Mouse (Mus musculus) intestine, embryonic 16.5 days (tissue): ENCODE measurements around the gene Coq9. TPM values are rescaled to one million over a fixed set of nuclear protein-coding genes. Genes with fewer than 3 reads are reported as not detected.
A peak's percentile ranks its signal among the peaks of the same experiment; 100 is the strongest.
"Not testable (repeated sequence)": the region's sequence is repeated elsewhere in the genome, so short reads cannot be mapped to it uniquely, and the experiment has no call there.

Source experiments
- ATAC-seq: fragments of 200-750 bp; cut with Nextera tagmentation; 2 replicates; pipeline ENCODE4 v1.8.0; 2017; ENCODE audit warnings: moderate TSS enrichment, moderate library complexity
- H3K27ac ChIP-seq: fragments of 300-500 bp; sonication (generic); 2 replicates; pipeline ENCODE4 v1.5.1; 2014; ENCODE audit warnings: mild to moderate bottlenecking, low read length
- H3K27me3 ChIP-seq: fragments of 300-500 bp; sonication (generic); replicated peaks from 2 replicates; pipeline ENCODE4 v1.6.1; 2014; ENCODE audit warnings: low read length, control low read depth, mixed read lengths; ENCODE audit not compliant: control insufficient read depth, insufficient read depth
- H3K36me3 ChIP-seq: fragments of 300-500 bp; sonication (generic); 2 replicates; pipeline ENCODE4 v1.6.1; 2014; ENCODE audit warnings: low read length, control low read depth; ENCODE audit not compliant: control insufficient read depth, insufficient read depth
- H3K4me1 ChIP-seq: fragments of 300-500 bp; sonication (generic); 2 replicates; pipeline ENCODE4 v1.6.1; 2014; ENCODE audit warnings: low read length, control low read depth, mixed read lengths; ENCODE audit not compliant: control insufficient read depth, insufficient read depth
- H3K4me2 ChIP-seq: fragments of 300-500 bp; sonication (generic); 2 replicates; pipeline ENCODE4 v1.6.1; 2014; ENCODE audit warnings: low read depth, low read length, control low read depth
- H3K4me3 ChIP-seq: fragments of 300-500 bp; sonication (generic); 2 replicates; pipeline ENCODE4 v1.5.1; 2014; ENCODE audit warnings: mild to moderate bottlenecking, low read length
- H3K9ac ChIP-seq: fragments of 300-500 bp; sonication (generic); 2 replicates; pipeline ENCODE4 v1.6.1; 2014; ENCODE audit warnings: low read depth, low read length
- H3K9me3 ChIP-seq: fragments of 300-500 bp; sonication (generic); 2 replicates; pipeline ENCODE4 v1.6.1; 2016; ENCODE audit warnings: low read length, control low read depth; ENCODE audit not compliant: control insufficient read depth
- WGBS: fragments of 180-500 bp; shearing (Covaris S2); extraction: QIAGEN DNeasy Blood & Tissue Kit; methylation state at CpG from one replicate; pipeline ENCODE4 v1.1.7; 2014; 5-methylcytosine and 5-hydroxymethylcytosine counted together
- polyA plus RNA-seq: library from polyadenylated mRNA; unstranded; fragments of >200 nt; fragmentation: Nextera tagmentation; extraction: Ambion mirVana; gene quantifications from 2 replicates; pipeline ENCODE4 v1.2.1, GENCODE M21; 2015

Gene Coq9
- polyA plus RNA-seq, 1 experiment from 2014 or later: 142 TPM

GRCm38 (mm10) chr8:94817933-94818332 is 20.2 kb upstream of the Coq9 start:
- no peaks in the 10 kb centered on the region; the same call in 1 of the 2 replicates for H3K36me3 ChIP-seq
- H3K4me3 ChIP-seq: no peak overlapping the region
- no peaks in the 10 kb centered on the region for H3K4me1 ChIP-seq
- ATAC-seq: no peak
- no peak overlapping the region for H3K4me2 ChIP-seq
- no peak overlapping the region for H3K9ac ChIP-seq
- no peak overlapping the region for H3K27ac ChIP-seq
- 91% methylated on average over 11 of the region's 11 CpGs for WGBS
- H3K27me3 ChIP-seq: no peaks in the 10 kb centered on the region
- H3K9me3 ChIP-seq: no peaks in the 10 kb centered on the region

- H3K4me3 ChIP-seq: no peak overlapping the region
- no peaks in the 10 kb centered on the region for H3K9me3 ChIP-seq
- H3K27me3 ChIP-seq: no peaks in the 10 kb centered on the region
- no peaks in the 10 kb centered on the region; the same call in 1 of the 2 replicates for H3K36me3 ChIP-seq
- no peak overlapping the region for H3K27ac ChIP-seq
- ATAC-seq: no peak
- H3K4me2 ChIP-seq: no peak overlapping the region
- WGBS: 75% methylated on average over 6 of the region's 6 CpGs
- H3K9ac ChIP-seq: no peak overlapping the region
- H3K4me1 ChIP-seq: no peaks in the 10 kb centered on the region
These were observed 18.4 kb upstream of the Coq9 start for GRCm38 (mm10) chr8:94819671-94820179.

DNA sequence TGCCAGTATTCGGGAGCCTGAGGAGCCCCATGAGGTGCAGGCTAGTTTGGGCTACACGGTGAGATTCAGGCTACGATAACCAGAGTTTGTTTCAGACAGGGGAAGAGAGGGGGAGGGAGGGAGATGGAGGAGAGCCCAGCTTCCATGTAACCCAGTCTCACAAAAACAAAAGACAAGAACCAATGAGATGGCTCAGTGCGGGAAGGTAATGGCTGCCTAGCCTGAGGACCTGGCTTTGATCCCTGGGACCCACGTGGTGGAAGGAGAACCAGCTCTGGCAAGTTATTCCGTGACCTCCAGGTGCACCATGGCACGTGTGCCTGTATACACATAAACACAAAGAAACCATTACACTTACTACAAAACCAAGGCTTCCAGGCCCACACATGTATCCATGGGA is 17.6 kb upstream of the Coq9 start:
- Histone ChIP-seq H3K36me3 (peaks cover 2% of the 10 kb centered on the region; the same call in 1 of the 2 replicates), H3K4me2 (no peak overlapping the region), H3K4me3 (no peak overlapping the region), H3K27me3 (no peaks in the 10 kb centered on the region), H3K27ac (no peak overlapping the region), H3K9me3 (no peaks in the 10 kb centered on the region), H3K4me1 (no peaks in the 10 kb centered on the region), H3K9ac (no peak overlapping the region)
- 83% methylated on average over 7 of the region's 7 CpGs for WGBS
- ATAC-seq: no peak

DNA sequence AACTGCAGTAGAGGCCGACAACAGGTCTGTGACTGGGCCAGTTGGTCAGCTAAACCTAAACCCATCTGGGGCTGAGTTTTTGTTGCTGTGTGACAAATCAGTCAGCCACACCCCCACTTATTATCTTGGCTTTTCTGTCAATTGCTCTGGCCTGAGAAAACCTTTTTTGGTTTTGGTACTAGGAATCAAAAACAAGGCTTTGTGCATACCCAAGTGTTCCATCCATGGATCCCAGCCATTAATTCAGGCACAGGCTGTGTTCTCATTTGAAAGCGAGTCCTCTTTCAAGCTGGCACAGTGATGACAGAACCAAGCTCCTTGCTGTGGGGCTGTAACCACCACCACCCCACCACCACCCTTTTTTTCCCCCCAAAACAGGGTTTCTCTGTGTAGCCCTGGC is 16.7 kb upstream of the Coq9 start:
- Histone ChIP-seq H3K4me1 (no peaks in the 10 kb centered on the region), H3K36me3 (peaks cover 2% of the 10 kb centered on the region; the same call in 1 of the 2 replicates), H3K9me3 (no peaks in the 10 kb centered on the region), H3K4me2 (no peak overlapping the region), H3K27me3 (no peaks in the 10 kb centered on the region), H3K9ac (no peak overlapping the region), H3K4me3 (no peak overlapping the region), H3K27ac (no peak overlapping the region)
- 93% methylated on average over 2 of the region's 2 CpGs for WGBS
- ATAC-seq: no peak

- no peak overlapping the region for H3K9ac ChIP-seq
- no peaks in the 10 kb centered on the region for H3K4me1 ChIP-seq
- no peak overlapping the region for H3K27ac ChIP-seq
- H3K4me3 ChIP-seq: no peak overlapping the region
- H3K4me2 ChIP-seq: no peak overlapping the region
- H3K27me3 ChIP-seq: no peaks in the 10 kb centered on the region
- peaks cover 3% of the 10 kb centered on the region; the same call in 1 of the 2 replicates for H3K36me3 ChIP-seq
- ATAC-seq: peak; percentile 80
- no peaks in the 10 kb centered on the region for H3K9me3 ChIP-seq
- 77% methylated on average over 23 of the region's 23 CpGs for WGBS
These were observed 15.2 kb upstream of the Coq9 start for GRCm38 (mm10) chr8:94822637-94823560.

DNA sequence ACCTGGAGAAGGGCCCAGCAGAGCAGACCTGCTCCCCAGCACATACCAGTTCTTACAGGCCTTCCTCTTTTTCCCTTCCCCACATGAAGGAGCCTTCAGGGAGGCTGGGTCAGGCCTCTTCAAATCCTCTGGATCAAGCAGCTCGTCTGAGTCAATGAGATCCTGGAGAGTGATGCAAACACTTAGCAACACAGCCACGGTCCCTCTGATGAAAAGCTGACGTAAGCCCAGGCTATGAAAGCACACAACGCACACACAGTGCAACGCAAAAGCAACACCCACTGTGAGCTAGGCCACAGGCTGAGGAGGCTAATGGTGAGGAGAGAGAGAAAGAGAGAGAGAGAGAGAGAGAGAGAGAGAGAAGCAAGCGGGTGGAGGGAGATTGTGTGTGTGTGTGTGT is 13.0 kb upstream of the Coq9 start:
- Histone ChIP-seq H3K9me3 (no peaks in the 10 kb centered on the region), H3K4me2 (no peak overlapping the region), H3K36me3 (peaks cover 11% of the 10 kb centered on the region), H3K4me3 (no peak overlapping the region), H3K9ac (no peak overlapping the region), H3K27me3 (no peaks in the 10 kb centered on the region), H3K4me1 (no peaks in the 10 kb centered on the region), H3K27ac (no peak overlapping the region)
- ATAC-seq: no peak
- WGBS: 86% methylated on average over 6 of the region's 6 CpGs

- WGBS: 95% methylated on average over 5 of the region's 5 CpGs
- Histone ChIP-seq H3K27me3 (no peaks in the 10 kb centered on the region), H3K4me2 (no peak overlapping the region), H3K4me3 (no peak overlapping the region), H3K36me3 (peaks cover 14% of the 10 kb centered on the region), H3K27ac (no peak overlapping the region), H3K9me3 (no peaks in the 10 kb centered on the region; the same call in 1 of the 2 replicates), H3K9ac (no peak overlapping the region), H3K4me1 (no peaks in the 10 kb centered on the region)
- no peak for ATAC-seq
These were observed 11.9 kb upstream of the Coq9 start for GRCm38 (mm10) chr8:94826210-94826609.

GRCm38 (mm10) chr8:94828284-94828683 is 9.8 kb upstream of the Coq9 start:
- no peaks in the 10 kb centered on the region for H3K27me3 ChIP-seq
- H3K9me3 ChIP-seq: no peaks in the 10 kb centered on the region; the same call in 1 of the 2 replicates
- ATAC-seq: no peak
- no peak overlapping the region for H3K9ac ChIP-seq
- no peaks in the 10 kb centered on the region for H3K4me1 ChIP-seq
- H3K4me2 ChIP-seq: no peak overlapping the region
- WGBS: 85% methylated on average over 6 of the region's 6 CpGs
- H3K27ac ChIP-seq: no peak overlapping the region
- peaks cover 20% of the 10 kb centered on the region for H3K36me3 ChIP-seq
- no peak overlapping the region for H3K4me3 ChIP-seq

DNA sequence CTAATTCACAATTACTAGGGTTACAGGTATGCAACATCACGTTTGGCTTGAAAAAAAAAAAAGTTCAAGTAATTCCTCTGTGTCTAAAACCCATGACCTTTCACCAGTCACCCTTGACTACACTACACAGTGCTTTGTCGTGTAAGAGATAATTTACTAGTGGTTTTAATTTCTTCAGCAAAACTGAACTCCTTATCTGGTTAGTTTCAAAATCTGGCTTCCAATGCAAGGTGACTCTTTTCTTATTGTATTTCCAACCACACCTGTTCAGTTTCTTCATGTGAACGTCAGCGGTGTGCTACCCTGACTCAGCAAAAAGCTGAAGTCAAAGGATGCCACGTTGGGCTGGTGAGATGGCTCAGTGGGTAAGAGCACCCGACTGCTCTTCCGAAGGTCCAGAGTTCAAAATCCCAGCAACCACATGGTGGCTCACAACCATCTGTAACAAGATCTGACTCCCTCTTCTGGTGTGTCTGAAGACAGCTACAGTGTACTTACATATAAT is 4.2 kb upstream of the Coq9 start:
- ATAC-seq, H3K9ac ChIP-seq, H3K27ac ChIP-seq, H3K9me3 ChIP-seq, H3K4me2 ChIP-seq, H3K4me1 ChIP-seq, H3K4me3 ChIP-seq, H3K27me3 ChIP-seq: not testable (repeated sequence)
- WGBS: 68% methylated on average over 7 of the region's 7 CpGs
- peaks cover 13% of the 10 kb centered on the region for H3K36me3 ChIP-seq
